12 mouse cellular contexts compared by ENCODE assay signal in the genomic region with DNA sequence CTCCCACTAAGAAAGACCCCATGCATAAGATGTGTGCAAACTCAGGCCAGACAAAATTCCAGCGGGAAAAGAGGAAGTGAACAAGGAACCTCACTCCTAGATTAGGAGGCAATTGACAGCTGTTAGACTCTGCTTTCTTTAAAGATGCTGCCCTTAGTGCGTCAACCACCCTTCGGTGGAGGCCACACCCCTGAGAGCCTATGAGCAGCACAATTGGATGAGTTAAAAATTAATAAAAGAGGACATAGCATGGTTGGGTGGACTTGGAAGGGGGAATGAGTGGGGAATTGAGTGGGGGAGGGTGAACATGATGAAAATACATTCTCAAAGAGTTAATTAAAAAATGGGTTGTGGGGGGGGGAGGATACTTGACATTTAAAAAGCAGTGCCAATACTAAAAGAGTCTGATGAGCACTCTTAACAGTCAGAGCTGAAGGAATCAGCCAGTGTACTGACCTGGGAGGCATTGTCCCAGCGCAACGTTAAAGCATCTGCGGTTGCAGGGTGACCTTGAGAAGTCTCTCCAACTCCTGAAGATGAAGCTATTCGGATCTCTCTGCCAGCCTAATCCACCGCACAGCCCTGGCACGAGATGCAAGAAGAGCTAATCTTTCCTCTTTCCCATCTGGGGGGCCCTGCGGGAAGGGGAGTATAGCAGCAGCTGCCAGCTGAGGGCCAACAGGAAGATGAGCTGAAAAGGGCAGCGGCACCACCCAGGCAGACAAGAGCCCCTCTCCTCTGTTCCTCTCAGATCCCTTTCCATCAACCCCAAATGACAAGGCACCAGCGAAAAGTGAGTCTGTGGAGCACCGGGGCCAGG.
A peak's percentile ranks its signal among the peaks of the same experiment; 100 is the strongest.
DNase-seq lines count a peak whose midpoint lies in the region; ATAC-seq and TF ChIP-seq lines count a peak whose summit lies in the region.
"Had no signal": no experiment of that assay in that cellular context is flagged by ENCODE, and none has a peak within 500 bp of the region (broad histone marks: within the 10 kb centered on the region; RNA-seq: fewer than 3 reads in every experiment).

No protein-coding gene starts in this region.

- peak; percentile 71 to 83 for DNase-seq in cerebellum, postnatal 10 days
- DNase-seq in R1 (ENCODE audit: low read depth, low spot score), result peak; percentile 4
- peak; percentile 42 for DNase-seq in forebrain, embryonic 14.5 days (ENCODE audit: low spot score)
- DNase-seq in midbrain, embryonic 11.5 days (ENCODE audit: low spot score, missing footprints), result peak; percentile 86
- no peak for DNase-seq in urinary bladder, adult 2 months (ENCODE audit: low spot score)
- no peak for DNase-seq in lung, postnatal 0 days (ENCODE audit: low spot score)
- DNase-seq: B cell, adult 2 months; kidney, adult 9 months; lung, postnatal 4 days had no signal

- peak overlapping the region; percentile 7; the same call in 1 of the 2 replicates for H3K9ac ChIP-seq in forebrain, embryonic 14.5 days (ENCODE audit: low read length)
- H3K9ac ChIP-seq in midbrain, embryonic 11.5 days (ENCODE audit: low read length), result peak overlapping the region; percentile 22; the same call in 1 of the 2 replicates
- no peak overlapping the region for H3K9ac ChIP-seq in lung, postnatal 0 days (replicated peaks; ENCODE audit: low read depth)

- H3K27me3 ChIP-seq in forebrain, embryonic 14.5 days (replicated peaks; ENCODE audit: control insufficient read depth, insufficient read depth, low read length), result no peaks in the 10 kb centered on the region; the same call in 1 of the 2 replicates
- H3K27me3 ChIP-seq in midbrain, embryonic 11.5 days (ENCODE audit: control insufficient read depth, insufficient read depth, low read length), result no peaks in the 10 kb centered on the region
- no peaks in the 10 kb centered on the region for H3K27me3 ChIP-seq in lung, postnatal 0 days (replicated peaks; ENCODE audit: insufficient read depth, low read length)
- H3K27me3 ChIP-seq: Patski had no signal

- H3K4me3 ChIP-seq in forebrain, embryonic 14.5 days (ENCODE audit: low read depth, low read length), result no peak overlapping the region
- H3K4me3 ChIP-seq in midbrain, embryonic 11.5 days (ENCODE audit: low read depth, low read length), result no peak overlapping the region
- H3K4me3 ChIP-seq in lung, postnatal 0 days (ENCODE audit: low read depth, low read length), result no peak overlapping the region

- TF ChIP-seq EP300 in lung, postnatal 0 days (IDR thresholded peaks at IDR 0.05), result no peak

- H3K4me1 ChIP-seq in forebrain, embryonic 14.5 days (ENCODE audit: control insufficient read depth, insufficient read depth, low read length), result peaks cover 22% of the 10 kb centered on the region
- peaks cover 24% of the 10 kb centered on the region for H3K4me1 ChIP-seq in midbrain, embryonic 11.5 days (ENCODE audit: control insufficient read depth, insufficient read depth, low read length)
- H3K4me1 ChIP-seq in lung, postnatal 0 days (ENCODE audit: insufficient read depth, low read depth, low read length), result no peaks in the 10 kb centered on the region

- peak overlapping the region; percentile 33 for H3K4me2 ChIP-seq in forebrain, embryonic 14.5 days (ENCODE audit: low read length)
- H3K4me2 ChIP-seq in midbrain, embryonic 11.5 days, result no peak overlapping the region
- H3K4me2 ChIP-seq in lung, postnatal 0 days (replicated peaks; ENCODE audit: low read depth, low read length), result no peak overlapping the region

- H3K27ac ChIP-seq in forebrain, embryonic 14.5 days (ENCODE audit: low read depth, low read length), result no peak overlapping the region
- no peak overlapping the region for H3K27ac ChIP-seq in midbrain, embryonic 11.5 days (ENCODE audit: low read depth, low read length)
- no peak overlapping the region for H3K27ac ChIP-seq in lung, postnatal 0 days (ENCODE audit: low read length)

- no peak for ATAC-seq in cerebellum, adult (ENCODE audit: insufficient number of reproducible peaks, low FRiP score, low TSS enrichment)
- ATAC-seq in forebrain, embryonic 14.5 days, result peak; percentile 55
- peak; percentile 62; the same call in 1 of the 2 replicates for ATAC-seq in midbrain, embryonic 11.5 days (ENCODE audit: low FRiP score)
- no peak for ATAC-seq in megakaryocyte progenitor cell, adult 5-6 weeks (replicated peaks; ENCODE audit: poor library complexity)
- no peak for ATAC-seq in lung, postnatal 0 days
- ATAC-seq: Patski had no signal

- H3K9me3 ChIP-seq in forebrain, embryonic 14.5 days (replicated peaks; ENCODE audit: control insufficient read depth, low read length), result no peaks in the 10 kb centered on the region
- no peaks in the 10 kb centered on the region for H3K9me3 ChIP-seq in midbrain, embryonic 11.5 days (ENCODE audit: control insufficient read depth, low read length)
- H3K9me3 ChIP-seq in lung, postnatal 0 days (ENCODE audit: low read length), result no peaks in the 10 kb centered on the region

- WGBS in forebrain, embryonic 14.5 days, result 29% methylated on average over 13 of the region's 13 CpGs
- 54% methylated on average over 13 of the region's 13 CpGs for WGBS in midbrain, embryonic 11.5 days
- WGBS in lung, postnatal 0 days, result 40% methylated on average over 12 of the region's 13 CpGs

- TF ChIP-seq CTCF in lung, postnatal 0 days (IDR thresholded peaks at IDR 0.05), result no peak

- no peaks in the 10 kb centered on the region for H3K36me3 ChIP-seq in forebrain, embryonic 14.5 days (ENCODE audit: control insufficient read depth, insufficient read depth, low read length)
- H3K36me3 ChIP-seq in midbrain, embryonic 11.5 days (ENCODE audit: control insufficient read depth, insufficient read depth, low read length), result no peaks in the 10 kb centered on the region
- H3K36me3 ChIP-seq in lung, postnatal 0 days (ENCODE audit: insufficient read depth, low read length), result no peaks in the 10 kb centered on the region

Comparison
In these comparisons a context has a peak if more than half of its experiments do, and no peak if none do; other contexts are left out.
1. DNase-seq: peak in cerebellum, postnatal 10 days (2 of 2), R1 (single experiment), forebrain, embryonic 14.5 days (single experiment) and midbrain, embryonic 11.5 days (single experiment); none in urinary bladder, adult 2 months (single experiment) and lung, postnatal 0 days (single experiment).
2. ATAC-seq: peak in forebrain, embryonic 14.5 days (single experiment) and midbrain, embryonic 11.5 days (single experiment); none in cerebellum, adult (single experiment), megakaryocyte progenitor cell, adult 5-6 weeks (single experiment) and lung, postnatal 0 days (single experiment).